ENCODE assay signal across 8 mouse cellular contexts in the genomic region with DNA sequence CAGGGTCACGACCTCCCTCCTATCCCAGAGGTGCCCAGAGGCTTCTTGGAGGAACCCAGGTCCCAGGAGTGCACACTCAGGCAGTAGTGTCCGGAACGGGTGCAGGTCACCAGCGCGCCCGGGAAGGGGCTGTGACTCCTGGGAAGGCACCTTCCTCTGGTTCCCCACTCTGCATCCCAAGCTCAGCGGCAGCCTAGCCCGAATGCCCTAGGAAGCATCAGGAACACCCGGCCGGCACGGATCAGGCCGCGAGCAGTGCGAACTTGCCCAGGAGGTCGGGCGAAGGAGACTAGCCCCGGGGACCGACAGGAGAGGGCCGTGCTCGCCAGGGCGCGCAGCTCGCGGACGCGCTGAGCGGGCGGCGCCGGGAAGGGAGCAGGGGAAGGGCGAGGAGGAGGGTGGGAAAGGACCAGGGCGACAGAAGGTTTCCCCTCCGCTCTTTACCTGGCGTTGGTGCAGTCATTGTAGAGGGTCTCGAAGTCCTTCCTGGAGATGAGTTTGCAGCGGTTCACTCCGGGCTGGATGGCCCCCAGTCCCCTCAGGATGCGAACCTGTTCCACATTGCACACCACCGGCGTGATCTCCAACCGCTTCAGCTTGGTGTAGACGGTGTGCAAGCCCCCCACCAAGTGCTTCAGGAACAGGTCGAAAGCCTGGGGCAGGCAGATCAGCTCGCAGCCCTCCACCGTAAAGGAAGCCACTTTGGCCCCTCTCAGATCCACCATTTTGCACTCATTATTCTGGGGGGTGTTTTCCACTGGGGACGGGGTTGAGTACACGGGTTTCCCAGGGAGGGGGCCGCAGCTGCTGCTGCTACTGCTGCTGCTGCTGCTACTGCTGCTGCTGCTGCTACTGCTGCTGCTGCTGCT. TPM values are rescaled to one million over a fixed set of nuclear protein-coding genes. Genes with fewer than 3 reads are reported as not detected.
DNase-seq lines count a peak whose midpoint lies in the region; ATAC-seq and TF ChIP-seq lines count a peak whose summit lies in the region.

No protein-coding gene starts in this region.

- TF ChIP-seq POLR2A in liver, adult 2 months (IDR thresholded peaks at IDR 0.05; ENCODE audit: extremely low read depth, insufficient read depth, low read length), result no peak

- peak; percentile 11 for DNase-seq in cerebellum, adult 11-12 months
- DNase-seq in cerebellum, adult 11 months, result no peak
- DNase-seq in cerebellum, postnatal 25 days, result peak; percentile 65
- peak; percentile 9 for DNase-seq in gastrocnemius, postnatal 25 days
- DNase-seq in intestine, embryonic 14.5 days (ENCODE audit: low spot score), result peak; percentile 84
- no peak for DNase-seq in liver, adult 2 months (ENCODE audit: extremely low read depth, low read depth, low spot score)

- no peaks in the 10 kb centered on the region for H3K9me3 ChIP-seq in intestine, embryonic 14.5 days (ENCODE audit: control insufficient read depth, low read length)
- H3K9me3 ChIP-seq in midbrain, embryonic 15.5 days, result no peaks in the 10 kb centered on the region
- no peaks in the 10 kb centered on the region for H3K9me3 ChIP-seq in stomach, embryonic 16.5 days (replicated peaks; ENCODE audit: control insufficient read depth, low read length)

- no peak for TF ChIP-seq CTCF in liver, adult 2 months (IDR thresholded peaks at IDR 0.05; ENCODE audit: low read depth, low read length)

- H3K9ac ChIP-seq in intestine, embryonic 14.5 days (ENCODE audit: low read length), result peak overlapping the region; percentile 54
- peak overlapping the region; percentile 42; the same call in 1 of the 2 replicates for H3K9ac ChIP-seq in liver, adult 2 months (ENCODE audit: low read depth, low read length)
- peak overlapping the region; percentile 84 for H3K9ac ChIP-seq in midbrain, embryonic 15.5 days
- H3K9ac ChIP-seq in stomach, embryonic 16.5 days (ENCODE audit: low read length), result peak overlapping the region; percentile 84

- H3K36me3 ChIP-seq in intestine, embryonic 14.5 days (ENCODE audit: control insufficient read depth, insufficient read depth, low read length), result no peaks in the 10 kb centered on the region
- no peaks in the 10 kb centered on the region for H3K36me3 ChIP-seq in liver, adult 2 months (ENCODE audit: control insufficient read depth, insufficient read depth, low read length)
- H3K36me3 ChIP-seq in midbrain, embryonic 15.5 days (replicated peaks), result no peaks in the 10 kb centered on the region
- no peaks in the 10 kb centered on the region for H3K36me3 ChIP-seq in stomach, embryonic 16.5 days (ENCODE audit: control insufficient read depth, insufficient read depth, low read length)

- no peaks in the 10 kb centered on the region for H3K79me2 ChIP-seq in liver, adult 2 months (ENCODE audit: control insufficient read depth, insufficient read depth, low read length)

- H3K4me1 ChIP-seq in intestine, embryonic 14.5 days (replicated peaks; ENCODE audit: control insufficient read depth, insufficient read depth, low read length), result 0 out of 2 replicates have a peak, but pooled peaks cover 4% of the 10 kb centered on the region
- H3K4me1 ChIP-seq in liver, adult 2 months (ENCODE audit: control insufficient read depth, insufficient read depth, low read length), result no peaks in the 10 kb centered on the region
- peaks cover 24% of the 10 kb centered on the region; the same call in 1 of the 2 replicates for H3K4me1 ChIP-seq in midbrain, embryonic 15.5 days
- H3K4me1 ChIP-seq in stomach, embryonic 16.5 days (ENCODE audit: control insufficient read depth, insufficient read depth, low read length), result no peaks in the 10 kb centered on the region

- peak overlapping the region; percentile 63 for H3K4me3 ChIP-seq in intestine, embryonic 14.5 days (ENCODE audit: low read depth, low read length)
- H3K4me3 ChIP-seq in liver, adult 2 months (ENCODE audit: insufficient read depth, low read depth, low read length), result peak overlapping the region; percentile 59
- H3K4me3 ChIP-seq in midbrain, embryonic 15.5 days, result peak overlapping the region; percentile 82
- H3K4me3 ChIP-seq in stomach, embryonic 16.5 days (replicated peaks; ENCODE audit: low read length), result peak overlapping the region; percentile 81

- under 1% methylated on average over 48 of the region's 48 CpGs for WGBS in intestine, embryonic 14.5 days
- 2% methylated on average over 48 of the region's 48 CpGs for WGBS in liver, adult 2 months
- under 1% methylated on average over 48 of the region's 48 CpGs for WGBS in midbrain, embryonic 15.5 days
- WGBS in stomach, embryonic 16.5 days, result under 1% methylated on average over 47 of the region's 48 CpGs

- 0 out of 2 replicates have a peak overlapping the region, but pooled peaks have one; percentile 43 for H3K27ac ChIP-seq in intestine, embryonic 14.5 days (ENCODE audit: low read depth)
- 0 out of 2 replicates have a peak overlapping the region, but pooled peaks have one; percentile 10 for H3K27ac ChIP-seq in liver, adult 2 months (replicated peaks; ENCODE audit: insufficient read depth, low read depth, low read length)
- H3K27ac ChIP-seq in midbrain, embryonic 15.5 days, result peak overlapping the region; percentile 91
- H3K27ac ChIP-seq in stomach, embryonic 16.5 days (ENCODE audit: low read length), result peak overlapping the region; percentile 82

- peak; percentile 72 for ATAC-seq in intestine, embryonic 14.5 days (replicated peaks; ENCODE audit: low FRiP score, low TSS enrichment, low read depth)
- ATAC-seq in midbrain, embryonic 15.5 days (replicated peaks), result peak; percentile 68
- peak; percentile 75 for ATAC-seq in stomach, embryonic 16.5 days (ENCODE audit: insufficient read depth, low FRiP score)

- H3K4me2 ChIP-seq in intestine, embryonic 14.5 days (ENCODE audit: low read length), result peak overlapping the region; percentile 90
- peak overlapping the region; percentile 90 for H3K4me2 ChIP-seq in midbrain, embryonic 15.5 days
- peak overlapping the region; percentile 93 for H3K4me2 ChIP-seq in stomach, embryonic 16.5 days (ENCODE audit: low read depth, low read length)

- 0 out of 2 replicates have a peak, but pooled peaks cover 21% of the 10 kb centered on the region for H3K27me3 ChIP-seq in intestine, embryonic 14.5 days (replicated peaks; ENCODE audit: control insufficient read depth, insufficient read depth, low read length)
- H3K27me3 ChIP-seq in liver, adult 2 months (ENCODE audit: control insufficient read depth, insufficient read depth, low read length), result peaks cover 11% of the 10 kb centered on the region
- H3K27me3 ChIP-seq in midbrain, embryonic 15.5 days (replicated peaks), result no peaks in the 10 kb centered on the region
- no peaks in the 10 kb centered on the region for H3K27me3 ChIP-seq in stomach, embryonic 16.5 days (ENCODE audit: control insufficient read depth, insufficient read depth, low read length)

RNA-seq across cellular contexts. Expression of a gene that starts 1.3 kb away (rescaled TPM):
- 1 to 10 TPM; 1.8 to 2.4 TPM for total RNA-seq in gastrocnemius, postnatal 25 days (2021)
- polyA plus RNA-seq in intestine, embryonic 14.5 days (2014; fragmentation: Nextera tagmentation; extraction: Ambion mirVana), result 3.2 and 4.0 TPM in 2 replicates
- total RNA-seq in liver, adult 2 months (2014; rRNA removed), result 0.37 and 0.40 TPM in 2 replicates
- 0.02 and 0.06 TPM in 2 replicates for polyA plus RNA-seq in liver, adult 2 months (2012; rRNA removed)
- polyA plus RNA-seq in midbrain, embryonic 15.5 days (2015; fragmentation: Nextera tagmentation; extraction: Ambion mirVana), result 8.9 and 9.4 TPM in 2 replicates
- 3.0 and 3.7 TPM in 2 replicates for polyA plus RNA-seq in stomach, embryonic 16.5 days (2015; fragmentation: Nextera tagmentation; extraction: Ambion mirVana)

Comparison
In these comparisons a context has a peak if more than half of its experiments do, and no peak if none do; other contexts are left out.
1. DNase-seq: peak in cerebellum, adult 11-12 months (single experiment), cerebellum, postnatal 25 days (2 of 2), gastrocnemius, postnatal 25 days (single experiment) and intestine, embryonic 14.5 days (single experiment); none in cerebellum, adult 11 months (single experiment) and liver, adult 2 months (single experiment).
2. H3K27ac ChIP-seq: peak in every context shown above with its lines; median percentile 91 in midbrain, embryonic 15.5 days; 82 in stomach, embryonic 16.5 days; 43 in intestine, embryonic 14.5 days; 10 in liver, adult 2 months.
3. Peak in every context shown above with its lines, with median percentiles within 50 percentile points of each other: ATAC-seq, H3K4me2 ChIP-seq, H3K4me3 ChIP-seq and H3K9ac ChIP-seq.